Mouse (Mus musculus) lung, adult 2 months (tissue): ENCODE measurements at regions not wholly inside any gene's neighbourhood (a gene's known extent, or its start where the extent isn't known, plus 50 kb on each side); places are given as distances from the start of the nearest gene placed in this dataset.

Experiments
- CTCF ChIP-seq: fragments of 200-500 bp; IDR thresholded peaks from 2 replicates; pipeline ENCODE4 v1.5.1; 2011; ENCODE audit warnings: mild to moderate bottlenecking, low read length, control low read depth; ENCODE audit not compliant: insufficient read depth
- POLR2A ChIP-seq: fragments of 200-500 bp; IDR thresholded peaks from 2 replicates; pipeline ENCODE4 v1.6.1; 2011; ENCODE audit warnings: low read depth, mild to moderate bottlenecking, control low read depth, low read length, borderline replicate concordance; ENCODE audit errors: extremely low read depth

DNA sequence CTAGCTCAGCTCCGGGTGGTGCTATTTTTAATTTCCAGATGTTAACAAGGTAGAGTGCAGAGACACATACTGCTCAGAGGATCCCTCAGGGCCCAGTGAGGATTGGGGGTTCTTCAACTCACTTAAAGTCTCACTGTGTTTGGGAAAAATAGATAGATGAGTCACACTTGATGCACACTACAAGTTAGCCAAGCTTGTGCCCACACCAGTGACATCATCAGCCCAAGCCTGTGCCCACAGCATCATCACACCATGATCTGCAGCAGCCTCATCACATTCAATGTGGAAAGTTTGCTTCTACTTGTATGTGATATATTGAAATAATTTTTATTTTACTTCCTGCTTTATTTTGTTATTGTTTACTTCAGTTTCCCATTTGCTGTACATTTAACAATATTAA lies 139.2 kb downstream of the Pdcd6ip start:
- TF ChIP-seq POLR2A (no peak), CTCF (no peak)
